Mouse (Mus musculus) liver, embryonic 12.5 days (tissue): ENCODE measurements around the gene Pih1d1. TPM values are rescaled to one million over a fixed set of nuclear protein-coding genes. Genes with fewer than 3 reads are reported as not detected.

Source experiments
- ATAC-seq: fragments of 200-750 bp; cut with Nextera tagmentation; 2 replicates; pipeline ENCODE4 v1.8.0; 2017; ENCODE audit warnings: moderate number of reproducible peaks, mild to moderate bottlenecking, moderate library complexity
- H3K27ac ChIP-seq: fragments of 300-500 bp; sonication (generic); 2 replicates; pipeline ENCODE4 v1.5.1; 2016; ENCODE audit warnings: mild to moderate bottlenecking
- H3K27me3 ChIP-seq: fragments of 300-500 bp; sonication (generic); replicated peaks from 2 replicates; pipeline ENCODE4 v1.6.1; 2016; ENCODE audit warnings: mild to moderate bottlenecking, moderate library complexity
- H3K36me3 ChIP-seq: fragments of 300-500 bp; sonication (generic); 2 replicates; pipeline ENCODE4 v1.6.1; 2016; ENCODE audit warnings: mild to moderate bottlenecking, moderate library complexity
- H3K4me1 ChIP-seq: fragments of 300-500 bp; sonication (generic); 2 replicates; pipeline ENCODE4 v1.6.1; 2016
- H3K4me2 ChIP-seq: fragments of 300-500 bp; sonication (generic); 2 replicates; pipeline ENCODE4 v1.6.1; 2016; ENCODE audit warnings: mild to moderate bottlenecking, moderate library complexity
- H3K4me3 ChIP-seq: fragments of 300-500 bp; sonication (generic); 2 replicates; pipeline ENCODE4 v1.5.1; 2016; ENCODE audit warnings: mild to moderate bottlenecking, moderate library complexity
- H3K9ac ChIP-seq: fragments of 300-500 bp; sonication (generic); 2 replicates; pipeline ENCODE4 v1.6.1; 2016; ENCODE audit warnings: mild to moderate bottlenecking, moderate library complexity
- H3K9me3 ChIP-seq: fragments of 300-500 bp; sonication (generic); replicated peaks from 2 replicates; pipeline ENCODE4 v1.6.1; 2016; ENCODE audit warnings: mild to moderate bottlenecking, moderate library complexity
- WGBS: fragments of 180-500 bp; shearing (Covaris S2); methylation state at CpG from one replicate; pipeline ENCODE4 v1.1.7; 2016; ENCODE audit not compliant: insufficient replicate concordance; 5-methylcytosine and 5-hydroxymethylcytosine counted together
- microRNA counts: library from miRNA; unstranded; fragments of <30 nt; microRNA quantifications from one replicate; lab custom pipeline; 2017
- microRNA-seq: library from miRNA; unstranded; fragments of <30 nt; microRNA quantifications from one replicate; pipeline ENCODE4, GENCODE M21; 2017
- polyA plus RNA-seq: library from polyadenylated mRNA; unstranded; fragments of >200 nt; fragmentation: Nextera tagmentation; extraction: Ambion mirVana; gene quantifications from 2 replicates; pipeline ENCODE4 v1.2.1, GENCODE M21; 2016

The Pih1d1 gene
- polyA plus RNA-seq, 1 experiment from 2014 or later = 61.7 TPM

- ATAC-seq = no peak
- Histone ChIP-seq H3K4me2 (no peak overlapping the region), H3K4me3 (no peak overlapping the region), H3K9ac (no peak overlapping the region), H3K9me3 (no peaks in the 10 kb centered on the region), H3K27ac (no peak overlapping the region), H3K4me1 (peaks cover 18% of the 10 kb centered on the region), H3K27me3 (peaks cover 39% of the 10 kb centered on the region), H3K36me3 (no peaks in the 10 kb centered on the region)
- 48% methylated on average over 9 of the region's 10 CpGs for WGBS
These were observed 48.6 kb downstream of the Pih1d1 start for GRCm38 (mm10) chr7:45202654-45203053.

- H3K4me2 ChIP-seq = peak within 1 kb of the TSS; percentile 83
- H3K4me3 ChIP-seq = peak within 1 kb of the TSS; percentile 53
- H3K9me3 ChIP-seq = no peaks in the 10 kb centered on the region; the same call in 1 of the 2 replicates
- peak; percentile 87 for ATAC-seq
- peak within 1 kb of the TSS; percentile 47 for H3K9ac ChIP-seq
- H3K27me3 ChIP-seq = peaks cover 28% of the 10 kb centered on the region
- H3K4me1 ChIP-seq = peaks cover 18% of the 10 kb centered on the region
- no peaks in the 10 kb centered on the region for H3K36me3 ChIP-seq
- H3K27ac ChIP-seq = no peak within 1 kb of the TSS
- WGBS = 5% methylated on average over 44 of the region's 44 CpGs
These were observed 50.5 kb downstream of the Pih1d1 start, which contains the start of gene Ccdc155 for GRCm38 (mm10) chr7:45204380-45205143. TSS of gene Ccdc155 (minus strand) at chr7:45204892.

GRCm38 (mm10) chr7:45208260-45208659, 54.2 kb downstream of the Pih1d1 start:
- peaks cover 36% of the 10 kb centered on the region for H3K27me3 ChIP-seq
- H3K27ac ChIP-seq = no peak overlapping the region
- no peak overlapping the region for H3K4me3 ChIP-seq
- ATAC-seq = no peak
- H3K36me3 ChIP-seq = no peaks in the 10 kb centered on the region
- H3K4me1 ChIP-seq = peaks cover 38% of the 10 kb centered on the region
- WGBS = 57% methylated on average over 6 of the region's 6 CpGs
- H3K9ac ChIP-seq = no peak overlapping the region
- H3K4me2 ChIP-seq = no peak overlapping the region
- no peaks in the 10 kb centered on the region; the same call in 1 of the 2 replicates for H3K9me3 ChIP-seq

MicroRNAs encoded within 50 kb of the gene (microRNA counts, 519-probe panel; counts per million panel counts)
- microRNA mmu-miR-150 (lab: Ali Mortazavi, UCI) = 2,401 counts per million, percentile 72 among the panel's probes with 10 or more counts

Small RNAs within 50 kb of the gene (microRNA-seq; reads per million reads assigned to microRNA genes)
- gene Mir150 (21.4 reads per million, percentile 31 among the genes with 10 or more reads in this experiment), gene Mir5121 (55.9 reads per million, percentile 42 among the genes with 10 or more reads in this experiment), gene Mir7055 (not detected)

Other genes with a start within 250 kb of the Pih1d1 start
- gene Ap2a1, start 224.8 kb upstream of the Pih1d1 start, polyA plus RNA-seq = 85.1 and 86.5 TPM in 2 replicates
- 0.33 TPM in 1 of 2 replicates, not detected in the other for gene Tsks, start 211.1 kb upstream of the Pih1d1 start, polyA plus RNA-seq
- 4.0 and 4.3 TPM in 2 replicates for gene Cpt1c, start 179.5 kb upstream of the Pih1d1 start, polyA plus RNA-seq
- gene Prmt1, start 167.7 kb upstream of the Pih1d1 start, polyA plus RNA-seq = 248 and 262 TPM in 2 replicates
- 50.4 and 55.9 TPM in 2 replicates for gene Irf3, start 156.7 kb upstream of the Pih1d1 start, polyA plus RNA-seq
- 23.6 and 25.4 TPM in 2 replicates for gene Bcl2l12, start 155.6 kb upstream of the Pih1d1 start, polyA plus RNA-seq
- 19.0 and 21.4 TPM in 2 replicates for gene Scaf1, start 137.9 kb upstream of the Pih1d1 start, polyA plus RNA-seq
- 13.9 and 15.5 TPM in 2 replicates for gene Rras, start 136.3 kb upstream of the Pih1d1 start, polyA plus RNA-seq
- 3.0 and 4.1 TPM in 2 replicates for gene Prr12, start 101.4 kb upstream of the Pih1d1 start, polyA plus RNA-seq
- gene Nosip, start 91.9 kb upstream of the Pih1d1 start, polyA plus RNA-seq = 31.6 and 38.7 TPM in 2 replicates
- 8.5 and 8.6 TPM in 2 replicates for gene Prrg2, start 91.6 kb upstream of the Pih1d1 start, polyA plus RNA-seq
- 69.1 and 70.9 TPM in 2 replicates for gene Rcn3, start 62.1 kb upstream of the Pih1d1 start, polyA plus RNA-seq
- 26.6 and 26.9 TPM in 2 replicates for gene Fcgrt, start 50.5 kb upstream of the Pih1d1 start, polyA plus RNA-seq
- 1,421 and 1,491 TPM in 2 replicates for gene Rps11, start 29.9 kb upstream of the Pih1d1 start, polyA plus RNA-seq
- 1,134 and 1,149 TPM in 2 replicates for gene Rpl13a, start 25.5 kb upstream of the Pih1d1 start, polyA plus RNA-seq
- gene Gm45713, start 18.1 kb upstream of the Pih1d1 start, polyA plus RNA-seq = 0.27 and 0.59 TPM in 2 replicates
- gene Flt3l, start 17.9 kb upstream of the Pih1d1 start, polyA plus RNA-seq = 5.1 and 5.7 TPM in 2 replicates
- 35.9 and 41.2 TPM in 2 replicates for gene Aldh16a1, start 281 bp downstream of the Pih1d1 start, polyA plus RNA-seq
- not detected in 2 replicates for gene Slc17a7, start 9.6 kb downstream of the Pih1d1 start, polyA plus RNA-seq
- not detected in 2 replicates for gene Gfy, start 25.3 kb downstream of the Pih1d1 start, polyA plus RNA-seq
- not detected in 2 replicates for gene Pth2, start 26.7 kb downstream of the Pih1d1 start, polyA plus RNA-seq
- 0.07 and 0.13 TPM in 2 replicates for gene Ccdc155, start 50.6 kb downstream of the Pih1d1 start, polyA plus RNA-seq
- 1.9 and 3.0 TPM in 2 replicates for gene Dkkl1, start 57.8 kb downstream of the Pih1d1 start, polyA plus RNA-seq
- 23.6 and 28.2 TPM in 2 replicates for gene Tead2, start 61.5 kb downstream of the Pih1d1 start, polyA plus RNA-seq
- gene Cd37, start 84.8 kb downstream of the Pih1d1 start, polyA plus RNA-seq = 14.0 and 14.6 TPM in 2 replicates
- gene Slc6a16, start 86.8 kb downstream of the Pih1d1 start, polyA plus RNA-seq = not detected in 2 replicates
- not detected in 2 replicates for gene Slc6a21, start 123.2 kb downstream of the Pih1d1 start, polyA plus RNA-seq
- 1.2 and 2.2 TPM in 2 replicates for gene Trpm4, start 179.5 kb downstream of the Pih1d1 start, polyA plus RNA-seq
- 0.08 and 0.23 TPM in 2 replicates for gene Hrc, start 181.0 kb downstream of the Pih1d1 start, polyA plus RNA-seq
- gene Ppfia3, start 212.7 kb downstream of the Pih1d1 start, polyA plus RNA-seq = 0.37 and 0.45 TPM in 2 replicates
- 0.38 TPM in 1 of 2 replicates, not detected in the other for gene Lin7b, start 216.3 kb downstream of the Pih1d1 start, polyA plus RNA-seq
- 170 and 179 TPM in 2 replicates for gene Snrnp70, start 241.4 kb downstream of the Pih1d1 start, polyA plus RNA-seq